Mouse (Mus musculus) forebrain, embryonic 13.5 days (tissue): ENCODE measurements around the gene Ube2o. TPM values are rescaled to one million over a fixed set of nuclear protein-coding genes. Genes with fewer than 3 reads are reported as not detected.

Experiments
- ATAC-seq: fragments of 200-750 bp; cut with Nextera tagmentation; 2 replicates; pipeline ENCODE4 v1.8.0; 2017
- H3K27ac ChIP-seq: fragments of 300-500 bp; sonication (generic); 2 replicates; pipeline ENCODE4 v1.5.1; 2015; ENCODE audit warnings: inconsistent platforms, mild to moderate bottlenecking, moderate library complexity
- H3K27me3 ChIP-seq: fragments of 300-500 bp; sonication (generic); 2 replicates; pipeline ENCODE4 v1.6.1; 2015; ENCODE audit warnings: mild to moderate bottlenecking, inconsistent platforms
- H3K36me3 ChIP-seq: fragments of 300-500 bp; sonication (generic); 2 replicates; pipeline ENCODE4 v1.6.1; 2015; ENCODE audit warnings: mild to moderate bottlenecking, inconsistent platforms; ENCODE audit not compliant: poor library complexity, severe bottlenecking
- H3K4me1 ChIP-seq: fragments of 300-500 bp; sonication (generic); 2 replicates; pipeline ENCODE4 v1.6.1; 2015; ENCODE audit warnings: inconsistent platforms
- H3K4me2 ChIP-seq: fragments of 300-500 bp; sonication (generic); 2 replicates; pipeline ENCODE4 v1.6.1; 2015; ENCODE audit warnings: inconsistent platforms, mild to moderate bottlenecking, moderate library complexity
- H3K4me3 ChIP-seq: fragments of 300-500 bp; sonication (generic); 2 replicates; pipeline ENCODE4 v1.5.1; 2015; ENCODE audit warnings: mild to moderate bottlenecking, inconsistent platforms
- H3K9ac ChIP-seq: fragments of 300-500 bp; sonication (generic); 2 replicates; pipeline ENCODE4 v1.6.1; 2015; ENCODE audit warnings: mild to moderate bottlenecking, inconsistent platforms
- H3K9me3 ChIP-seq: fragments of 300-500 bp; sonication (generic); replicated peaks from 2 replicates; pipeline ENCODE4 v1.6.1; 2016; ENCODE audit warnings: inconsistent platforms
- WGBS: fragments of 180-500 bp; shearing (Covaris S2); methylation state at CpG from one replicate; pipeline ENCODE4 v1.1.7; 2015; 5-methylcytosine and 5-hydroxymethylcytosine counted together
- polyA plus RNA-seq: library from polyadenylated mRNA; unstranded; fragments of >200 nt; fragmentation: Nextera tagmentation; extraction: Ambion mirVana; gene quantifications from 2 replicates; pipeline ENCODE4 v1.2.1, GENCODE M21; 2015

Ube2o gene
- polyA plus RNA-seq, 1 experiment from 2014 or later: 11.9 TPM

GRCm38 (mm10) chr11:116572756-116573543 is 8.3 kb downstream of the Ube2o start:
- 67% methylated on average over 12 of the region's 12 CpGs for WGBS
- no peak for ATAC-seq
- peaks cover 70% of the 10 kb centered on the region for H3K4me1 ChIP-seq
- H3K4me3 ChIP-seq: no peak overlapping the region
- no peak overlapping the region for H3K9ac ChIP-seq
- no peak overlapping the region for H3K27ac ChIP-seq
- H3K27me3 ChIP-seq: no peaks in the 10 kb centered on the region
- no peaks in the 10 kb centered on the region for H3K9me3 ChIP-seq
- no peaks in the 10 kb centered on the region; the same call in 1 of the 2 replicates for H3K36me3 ChIP-seq
- H3K4me2 ChIP-seq: no peak overlapping the region

- peaks cover 73% of the 10 kb centered on the region for H3K4me1 ChIP-seq
- no peak for ATAC-seq
- no peak overlapping the region for H3K4me3 ChIP-seq
- no peak overlapping the region for H3K4me2 ChIP-seq
- H3K27me3 ChIP-seq: no peaks in the 10 kb centered on the region
- no peaks in the 10 kb centered on the region; the same call in 1 of the 2 replicates for H3K36me3 ChIP-seq
- H3K9me3 ChIP-seq: no peaks in the 10 kb centered on the region
- 82% methylated on average over 19 of the region's 19 CpGs for WGBS
- no peak overlapping the region for H3K27ac ChIP-seq
- H3K9ac ChIP-seq: no peak overlapping the region
These were observed 9.2 kb downstream of the Ube2o start for GRCm38 (mm10) chr11:116571767-116572679.

- Histone ChIP-seq H3K9me3 (no peaks in the 10 kb centered on the region), H3K4me1 (peaks cover 64% of the 10 kb centered on the region), H3K36me3 (no peaks in the 10 kb centered on the region; the same call in 1 of the 2 replicates), H3K27ac (no peak overlapping the region), H3K9ac (no peak overlapping the region), H3K4me3 (no peak overlapping the region), H3K4me2 (no peak overlapping the region), H3K27me3 (no peaks in the 10 kb centered on the region)
- 87% methylated on average over 7 of the region's 7 CpGs for WGBS
- no peak for ATAC-seq
These were observed 10.4 kb downstream of the Ube2o start for GRCm38 (mm10) chr11:116570821-116571220.

GRCm38 (mm10) chr11:116567531-116567930 is 13.7 kb downstream of the Ube2o start:
- Histone ChIP-seq H3K27me3 (no peaks in the 10 kb centered on the region), H3K4me2 (no peak overlapping the region), H3K36me3 (peaks cover 5% of the 10 kb centered on the region; the same call in 1 of the 2 replicates), H3K27ac (no peak overlapping the region), H3K9me3 (no peaks in the 10 kb centered on the region), H3K9ac (no peak overlapping the region), H3K4me3 (no peak overlapping the region), H3K4me1 (peaks cover 34% of the 10 kb centered on the region)
- WGBS: 89% methylated on average over 8 of the region's 8 CpGs
- ATAC-seq: no peak

- ATAC-seq: no peak
- WGBS: 91% methylated on average over 7 of the region's 7 CpGs
- H3K4me1 ChIP-seq: peaks cover 16% of the 10 kb centered on the region
- H3K9me3 ChIP-seq: no peaks in the 10 kb centered on the region
- H3K27ac ChIP-seq: no peak overlapping the region
- H3K27me3 ChIP-seq: no peaks in the 10 kb centered on the region
- 0 out of 2 replicates have a peak, but pooled peaks cover 8% of the 10 kb centered on the region for H3K36me3 ChIP-seq
- H3K4me2 ChIP-seq: no peak overlapping the region
- H3K4me3 ChIP-seq: no peak overlapping the region
- no peak overlapping the region for H3K9ac ChIP-seq
These were observed 15.8 kb downstream of the Ube2o start for GRCm38 (mm10) chr11:116565283-116566041.

GRCm38 (mm10) chr11:116556308-116556707 is 24.9 kb downstream of the Ube2o start:
- no peak overlapping the region for H3K4me2 ChIP-seq
- no peak overlapping the region for H3K4me3 ChIP-seq
- no peaks in the 10 kb centered on the region for H3K36me3 ChIP-seq
- no peaks in the 10 kb centered on the region for H3K27me3 ChIP-seq
- H3K9me3 ChIP-seq: no peaks in the 10 kb centered on the region
- H3K4me1 ChIP-seq: peaks cover 20% of the 10 kb centered on the region
- H3K9ac ChIP-seq: no peak overlapping the region
- WGBS: 79% methylated on average over 6 of the region's 6 CpGs
- no peak for ATAC-seq
- no peak overlapping the region for H3K27ac ChIP-seq

GRCm38 (mm10) chr11:116555572-116555971 is 25.7 kb downstream of the Ube2o start:
- Histone ChIP-seq H3K27me3 (no peaks in the 10 kb centered on the region), H3K4me3 (no peak overlapping the region), H3K36me3 (no peaks in the 10 kb centered on the region), H3K4me2 (no peak overlapping the region), H3K4me1 (peaks cover 20% of the 10 kb centered on the region), H3K27ac (0 out of 2 replicates have a peak overlapping the region, but pooled peaks have one; percentile 20), H3K9me3 (no peaks in the 10 kb centered on the region), H3K9ac (no peak overlapping the region)
- 85% methylated on average over 1 of the region's 1 CpGs for WGBS
- no peak for ATAC-seq

GRCm38 (mm10) chr11:116554171-116554878 is 26.9 kb downstream of the Ube2o start:
- peaks cover 20% of the 10 kb centered on the region for H3K4me1 ChIP-seq
- H3K4me2 ChIP-seq: no peak overlapping the region
- 48% methylated on average over 12 of the region's 12 CpGs for WGBS
- H3K36me3 ChIP-seq: no peaks in the 10 kb centered on the region
- no peak overlapping the region for H3K4me3 ChIP-seq
- no peaks in the 10 kb centered on the region for H3K9me3 ChIP-seq
- H3K9ac ChIP-seq: no peak overlapping the region
- no peak for ATAC-seq
- H3K27ac ChIP-seq: no peak overlapping the region
- H3K27me3 ChIP-seq: no peaks in the 10 kb centered on the region

- Histone ChIP-seq H3K27ac (no peak overlapping the region), H3K4me3 (no peak overlapping the region), H3K9ac (no peak overlapping the region), H3K36me3 (peaks cover 12% of the 10 kb centered on the region), H3K4me1 (peaks cover 18% of the 10 kb centered on the region), H3K9me3 (no peaks in the 10 kb centered on the region), H3K27me3 (no peaks in the 10 kb centered on the region), H3K4me2 (no peak overlapping the region)
- 91% methylated on average over 1 of the region's 1 CpGs for WGBS
- ATAC-seq: no peak
These were observed 29.1 kb downstream of the Ube2o start for GRCm38 (mm10) chr11:116552194-116552593.

- Histone ChIP-seq H3K27ac (no peak overlapping the region), H3K4me1 (peaks cover 14% of the 10 kb centered on the region), H3K27me3 (no peaks in the 10 kb centered on the region), H3K9ac (no peak overlapping the region), H3K36me3 (peaks cover 25% of the 10 kb centered on the region), H3K4me2 (no peak overlapping the region), H3K9me3 (no peaks in the 10 kb centered on the region), H3K4me3 (no peak overlapping the region)
- WGBS: 80% methylated on average over 7 of the region's 7 CpGs
- no peak for ATAC-seq
These were observed 30.5 kb downstream of the Ube2o start for GRCm38 (mm10) chr11:116550748-116551147.
